17 mouse cellular contexts compared by ENCODE assay signal in the genomic region with DNA sequence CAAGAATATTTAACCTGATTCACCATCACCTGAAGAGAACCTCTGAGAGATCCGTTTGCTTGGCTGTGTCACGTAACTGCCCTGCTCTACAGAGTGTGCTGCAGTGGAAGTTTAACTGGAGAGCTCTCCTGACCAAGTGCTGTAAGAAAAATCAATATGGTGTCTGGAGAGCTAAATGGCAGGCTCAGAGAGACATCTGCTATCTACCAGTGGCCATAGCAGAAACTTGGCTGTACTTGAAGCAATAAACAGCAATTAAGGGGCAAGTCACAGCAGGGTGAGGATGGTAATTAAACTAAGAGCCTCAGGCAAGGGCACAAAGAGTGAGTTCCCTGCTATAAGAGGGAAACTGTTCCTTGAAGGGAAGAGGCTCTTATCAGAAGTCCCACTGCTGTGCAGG. TPM values are rescaled to one million over a fixed set of nuclear protein-coding genes. Genes with fewer than 3 reads are reported as not detected.
DNase-seq lines count a peak whose midpoint lies in the region; ATAC-seq and TF ChIP-seq lines count a peak whose summit lies in the region.
"Had no signal": no experiment of that assay in that cellular context is flagged by ENCODE, and none has a peak within 500 bp of the region (broad histone marks: within the 10 kb centered on the region; RNA-seq: fewer than 3 reads in every experiment).

No protein-coding gene starts in this region.

- H3K36me3 ChIP-seq in intestine, postnatal 0 days (ENCODE audit: control insufficient read depth, insufficient read depth), result no peaks in the 10 kb centered on the region

- H3K27ac ChIP-seq in intestine, postnatal 0 days (ENCODE audit: low read depth, low read length), result no peak overlapping the region

- no peaks in the 10 kb centered on the region for H3K27me3 ChIP-seq in intestine, postnatal 0 days (replicated peaks; ENCODE audit: control insufficient read depth, insufficient read depth, low read length)
- H3K27me3 ChIP-seq: megakaryocyte, embryonic 14.5 days had no signal

- peak; percentile 39 for DNase-seq in embryo, embryonic 10 days (ENCODE audit: low spot score)
- DNase-seq in embryo, embryonic 10.5 days (ENCODE audit: low spot score), result no peak
- peak; percentile 15 for DNase-seq in kidney, adult 11 months
- DNase-seq in kidney, adult 8-10 months, result no peak
- DNase-seq in brain, adult 2 months (ENCODE audit: low read depth, low spot score), result peak; percentile 46
- no peak for DNase-seq in spleen, postnatal 10 days (ENCODE audit: low spot score in 2 of 2)
- DNase-seq in adrenal gland, postnatal 36 days, result no peak
- DNase-seq: B cell, adult 2 months; gastrocnemius, postnatal 14 days; heart, postnatal 14 days; kidney, postnatal 10 days; right cerebral cortex, postnatal 4 days; thymus, adult 18-20 months had no signal

- TF ChIP-seq CTCF in intestine, postnatal 0 days (IDR thresholded peaks at IDR 0.05; ENCODE audit: low read depth), result no peak

- WGBS in intestine, postnatal 0 days, result 45% methylated on average over 2 of the region's 2 CpGs

- H3K9ac ChIP-seq in intestine, postnatal 0 days (ENCODE audit: low read depth, low read length), result no peak overlapping the region

- H3K4me3 ChIP-seq in intestine, postnatal 0 days (ENCODE audit: low read depth, low read length), result no peak overlapping the region
- H3K4me3 ChIP-seq: megakaryocyte, embryonic 14.5 days had no signal

- ATAC-seq in intestine, postnatal 0 days, result peak; percentile 43
- ATAC-seq: inflammation-experienced regulatory T-cells, adult 6 months had no signal

- 0 out of 2 replicates have a peak, but pooled peaks cover 5% of the 10 kb centered on the region for H3K4me1 ChIP-seq in intestine, postnatal 0 days (replicated peaks; ENCODE audit: control insufficient read depth, insufficient read depth, low read length)
- H3K4me1 ChIP-seq: megakaryocyte, embryonic 14.5 days had no signal

- no peaks in the 10 kb centered on the region for H3K9me3 ChIP-seq in intestine, postnatal 0 days (ENCODE audit: control insufficient read depth)
- H3K9me3 ChIP-seq: megakaryocyte, embryonic 14.5 days had no signal

- no peak overlapping the region for H3K4me2 ChIP-seq in intestine, postnatal 0 days (replicated peaks; ENCODE audit: low read depth)
- H3K4me2 ChIP-seq: liver, embryonic 11.5 days had no signal

RNA-seq across cellular contexts. Expression of a gene that starts 9.3 kb away (rescaled TPM):
- polyA plus RNA-seq in intestine, postnatal 0 days (2015; fragmentation: Nextera tagmentation; extraction: Ambion mirVana), result 14.1 and 14.7 TPM in 2 replicates
- 1 to 10 TPM; 2.7 to 3.8 TPM for total RNA-seq in adrenal gland, postnatal 36 days (2021)

Comparison
In these comparisons a context has a peak if more than half of its experiments do, and no peak if none do; other contexts are left out.
1. DNase-seq: peak in embryo, embryonic 10 days (single experiment), kidney, adult 11 months (single experiment) and brain, adult 2 months (single experiment); none in embryo, embryonic 10.5 days (single experiment), kidney, adult 8-10 months (0 of 2), spleen, postnatal 10 days (0 of 2) and adrenal gland, postnatal 36 days (0 of 2).